Mouse (Mus musculus) neutrophil, adult 5-6 weeks (primary cell): ENCODE results near the gene Zc3h12c. TPM values are rescaled to one million over a fixed set of nuclear protein-coding genes. Genes with fewer than 3 reads are reported as not detected.

Source experiments
- ATAC-seq: fragments of 151-379, 151-347 bp; 2 replicates; pipeline ENCODE4 v1.8.0; 2017; ENCODE audit warnings: mild to moderate bottlenecking, moderate TSS enrichment; ENCODE audit not compliant: insufficient number of reproducible peaks, poor library complexity, low FRiP score, severe bottlenecking; ENCODE audit errors: extremely low read depth
- total RNA-seq: library from RNA; stranded (forward); fragments of 200-1000 nt; gene quantifications from 2 replicates; pipeline ENCODE4 v1.2.3, GENCODE M21; 2017

Zc3h12c gene
- total RNA-seq, 1 experiment from 2014 or later: 0.93 TPM

GRCm38 (mm10) chr9:52168686-52169270 is 406 bp upstream of the Zc3h12c start:
- peak; percentile 53; the same call in 1 of the 2 replicates for ATAC-seq

- ATAC-seq: no peak
Measured at GRCm38 (mm10) chr9:52167506-52167862, 888 bp downstream of the Zc3h12c start.

- ATAC-seq: no peak
Measured at GRCm38 (mm10) chr9:52167084-52167483, 1.3 kb downstream of the Zc3h12c start.

GRCm38 (mm10) chr9:52165706-52166090 is 2.7 kb downstream of the Zc3h12c start:
- no peak for ATAC-seq

- ATAC-seq: no peak
Measured at GRCm38 (mm10) chr9:52165076-52165705, 3.2 kb downstream of the Zc3h12c start.

GRCm38 (mm10) chr9:52160512-52160911 is 7.9 kb downstream of the Zc3h12c start:
- no peak for ATAC-seq

GRCm38 (mm10) chr9:52158561-52158960 is 9.8 kb downstream of the Zc3h12c start:
- no peak for ATAC-seq

- ATAC-seq: no peak
Measured at GRCm38 (mm10) chr9:52155417-52155816, 13.0 kb downstream of the Zc3h12c start.

- no peak for ATAC-seq
Measured at GRCm38 (mm10) chr9:52154253-52154652, 14.1 kb downstream of the Zc3h12c start.

GRCm38 (mm10) chr9:52152076-52152826 is 16.1 kb downstream of the Zc3h12c start:
- no peak for ATAC-seq

GRCm38 (mm10) chr9:52149768-52150167 is 18.6 kb downstream of the Zc3h12c start:
- no peak for ATAC-seq

GRCm38 (mm10) chr9:52149286-52149685 is 19.1 kb downstream of the Zc3h12c start:
- ATAC-seq: no peak

- ATAC-seq: no peak
Measured at GRCm38 (mm10) chr9:52148831-52149230, 19.5 kb downstream of the Zc3h12c start.

GRCm38 (mm10) chr9:52148311-52148710 is 20.1 kb downstream of the Zc3h12c start:
- ATAC-seq: no peak

GRCm38 (mm10) chr9:52146241-52146640 is 22.1 kb downstream of the Zc3h12c start:
- no peak for ATAC-seq

GRCm38 (mm10) chr9:52132771-52133170 is 35.6 kb downstream of the Zc3h12c start:
- no peak for ATAC-seq

GRCm38 (mm10) chr9:52130348-52130747 is 38.0 kb downstream of the Zc3h12c start:
- no peak for ATAC-seq

GRCm38 (mm10) chr9:52125225-52125624 is 43.1 kb downstream of the Zc3h12c start:
- ATAC-seq: no peak

- no peak for ATAC-seq
Measured at GRCm38 (mm10) chr9:52119212-52119611, 49.2 kb downstream of the Zc3h12c start.

GRCm38 (mm10) chr9:52113091-52113490 is 55.3 kb downstream of the Zc3h12c start:
- ATAC-seq: no peak
